Mouse (Mus musculus) thymus, adult 2 months (tissue): ENCODE data around the gene Fcho2. TPM values are rescaled to one million over a fixed set of nuclear protein-coding genes. Genes with fewer than 3 reads are reported as not detected.

Experiments
- DNase-seq: peaks from one replicate; pipeline ENCODE4 v3.0.0; 2021
- H3K27ac ChIP-seq: fragments of 200-500 bp; 2 replicates; pipeline ENCODE4 v1.5.1; 2012; ENCODE audit warnings: low read length, control low read depth; ENCODE audit not compliant: control insufficient read depth, insufficient read depth
- H3K27me3 ChIP-seq: fragments of 200-500 bp; 2 replicates; pipeline ENCODE4 v1.6.1; 2012; ENCODE audit warnings: mild to moderate bottlenecking, low read length, moderate library complexity, mixed read lengths; ENCODE audit not compliant: control insufficient read depth, insufficient read depth
- H3K36me3 ChIP-seq: fragments of 200-500 bp; 2 replicates; pipeline ENCODE4 v1.6.1; 2012; ENCODE audit warnings: mild to moderate bottlenecking, low read length, moderate library complexity; ENCODE audit not compliant: control insufficient read depth, insufficient read depth
- H3K4me1 ChIP-seq: fragments of 200-500 bp; replicated peaks from 2 replicates; pipeline ENCODE4 v1.6.1; 2012; ENCODE audit warnings: low read length; ENCODE audit not compliant: control insufficient read depth, insufficient read depth
- H3K4me3 ChIP-seq: fragments of 200-500 bp; 2 replicates; pipeline ENCODE4 v1.5.1; 2012; ENCODE audit warnings: mild to moderate bottlenecking, low read length, control low read depth, moderate library complexity; ENCODE audit not compliant: control insufficient read depth, insufficient read depth
- CTCF ChIP-seq: fragments of 200-500 bp; IDR thresholded peaks from 2 replicates; pipeline ENCODE4 v1.5.1; 2012; ENCODE audit warnings: mild to moderate bottlenecking, control low read depth, low read length, moderate library complexity, borderline replicate concordance; ENCODE audit not compliant: control insufficient read depth, poor library complexity, insufficient read depth; ENCODE audit errors: extremely low read depth
- POLR2A ChIP-seq: fragments of 200-500 bp; IDR thresholded peaks from 2 replicates; pipeline ENCODE4 v1.6.1; 2012; ENCODE audit warnings: mild to moderate bottlenecking, low read length, control low read depth, moderate library complexity; ENCODE audit not compliant: control insufficient read depth, poor library complexity, insufficient read depth; ENCODE audit errors: extremely low read depth
- WGBS: fragments of 180-500 bp; shearing (Covaris S2); methylation state at CpG from one replicate; pipeline ENCODE4 v1.1.7; 2018; 5-methylcytosine and 5-hydroxymethylcytosine counted together
- polyA plus RNA-seq: library from polyadenylated mRNA; depleted of rRNA; stranded (reverse); fragments of >200 nt; gene quantifications from 2 replicates; pipeline ENCODE4 v1.2.3, GENCODE M21; 2012

Gene Fcho2
- polyA plus RNA-seq, 1 experiment: 10.7 TPM

GRCm38 (mm10) chr13:98703786-98704185 lies 111.5 kb downstream of the Fcho2 start:
- 73% methylated on average over 8 of the region's 8 CpGs for WGBS
- DNase-seq: no peak
- Histone ChIP-seq H3K36me3 (no peaks in the 10 kb centered on the region), H3K4me1 (no peaks in the 10 kb centered on the region), H3K27ac (no peak overlapping the region), H3K4me3 (no peak overlapping the region), H3K27me3 (no peaks in the 10 kb centered on the region)
- no peak for TF ChIP-seq POLR2A
- TF ChIP-seq CTCF: no peak

- WGBS: 95% methylated on average over 8 of the region's 8 CpGs
- H3K27ac ChIP-seq: no peak overlapping the region
- no peaks in the 10 kb centered on the region for H3K27me3 ChIP-seq
- H3K36me3 ChIP-seq: no peaks in the 10 kb centered on the region
- no peak for DNase-seq
- TF ChIP-seq CTCF: no peak
- TF ChIP-seq POLR2A: no peak
- no peaks in the 10 kb centered on the region for H3K4me1 ChIP-seq
- no peak overlapping the region for H3K4me3 ChIP-seq
Observed at GRCm38 (mm10) chr13:98702361-98702760, 112.9 kb downstream of the Fcho2 start.

- 90% methylated on average over 5 of the region's 5 CpGs for WGBS
- Histone ChIP-seq H3K36me3 (no peaks in the 10 kb centered on the region), H3K4me1 (no peaks in the 10 kb centered on the region), H3K27me3 (no peaks in the 10 kb centered on the region), H3K27ac (no peak overlapping the region), H3K4me3 (no peak overlapping the region)
- no peak for DNase-seq
- no peak for TF ChIP-seq CTCF
- TF ChIP-seq POLR2A: no peak
Observed at GRCm38 (mm10) chr13:98701309-98701675, 114.0 kb downstream of the Fcho2 start.

GRCm38 (mm10) chr13:98700661-98701308 lies 114.5 kb downstream of the Fcho2 start:
- H3K27me3 ChIP-seq: no peaks in the 10 kb centered on the region
- WGBS: 78% methylated on average over 10 of the region's 10 CpGs
- DNase-seq: no peak
- H3K4me3 ChIP-seq: no peak overlapping the region
- TF ChIP-seq CTCF (no peak), POLR2A (no peak)
- H3K4me1 ChIP-seq: no peaks in the 10 kb centered on the region
- no peak overlapping the region for H3K27ac ChIP-seq
- H3K36me3 ChIP-seq: no peaks in the 10 kb centered on the region

- no peaks in the 10 kb centered on the region for H3K36me3 ChIP-seq
- WGBS: 94% methylated on average over 5 of the region's 5 CpGs
- TF ChIP-seq CTCF (no peak), POLR2A (no peak)
Observed at GRCm38 (mm10) chr13:98699982-98700540, 115.2 kb downstream of the Fcho2 start.

GRCm38 (mm10) chr13:98699051-98699744 lies 116.1 kb downstream of the Fcho2 start:
- WGBS: 87% methylated on average over 14 of the region's 14 CpGs
- Histone ChIP-seq H3K27me3 (no peaks in the 10 kb centered on the region; the same call in 1 of the 2 replicates), H3K4me1 (no peaks in the 10 kb centered on the region), H3K27ac (no peak overlapping the region), H3K36me3 (no peaks in the 10 kb centered on the region), H3K4me3 (no peak overlapping the region)
- no peak for TF ChIP-seq POLR2A
- no peak for TF ChIP-seq CTCF
- no peak for DNase-seq

More at GRCm38 (mm10) chr13:98699982-98700540, 115.2 kb downstream of the Fcho2 start:
- no peak for DNase-seq
- Histone ChIP-seq H3K27me3 (no peaks in the 10 kb centered on the region; the same call in 1 of the 2 replicates), H3K4me1 (no peaks in the 10 kb centered on the region), H3K27ac (no peak overlapping the region), H3K4me3 (no peak overlapping the region)
